Mouse (Mus musculus): Measurements from ENCODE around the gene Fam129b.

Gene Fam129b

GRCm38 (mm10) chr2:32892490-32892889, 16.6 kb downstream of the Fam129b start:
- DNase-seq = no peak

DNA sequence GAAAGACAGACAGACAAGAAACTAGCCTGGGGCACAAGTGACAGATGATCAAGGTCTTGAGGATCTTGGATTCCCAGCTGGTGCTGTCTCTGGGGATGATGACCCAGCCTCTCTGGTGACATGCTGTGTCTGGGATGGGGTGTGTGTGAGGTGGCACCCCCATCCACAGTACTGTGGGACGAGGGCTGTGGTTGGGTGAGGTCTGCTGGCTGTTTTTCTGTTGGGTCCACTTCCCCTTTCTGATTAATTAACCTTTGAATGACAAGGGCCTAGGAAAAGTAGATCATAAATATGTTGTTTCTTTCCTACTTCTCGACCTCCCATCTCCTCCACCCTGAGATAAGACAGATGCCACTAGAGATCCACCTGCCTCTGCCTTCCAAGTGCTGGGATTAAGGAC, 18.2 kb downstream of the Fam129b start:
- no peak for DNase-seq

DNA sequence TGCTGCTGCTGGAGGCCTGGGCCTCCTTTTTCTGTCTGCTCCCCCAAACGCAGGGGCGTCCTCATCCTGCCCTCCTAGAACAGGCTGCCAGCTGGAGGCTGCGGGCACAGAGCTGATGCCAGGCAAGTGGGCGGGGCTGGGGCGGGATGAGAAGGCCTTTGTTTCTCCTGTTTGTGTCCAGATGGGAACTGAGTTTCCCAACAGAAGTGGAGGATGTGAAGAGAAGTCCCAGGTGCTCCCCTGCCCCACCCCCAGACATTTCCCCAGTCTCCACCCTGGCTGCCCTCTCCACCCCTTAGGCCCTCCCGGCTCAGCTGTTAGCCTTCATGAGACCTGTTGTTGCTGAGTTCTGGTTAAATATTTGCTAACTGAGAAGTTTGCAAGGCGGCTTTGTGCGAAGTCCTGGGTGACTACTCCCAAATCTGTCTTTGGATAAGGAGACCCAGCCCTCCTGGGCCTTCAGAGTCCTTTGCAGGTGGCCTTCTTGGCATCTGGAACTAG, 19.7 kb downstream of the Fam129b start:
- peak; percentile 65 to 77 for DNase-seq

- no peak for DNase-seq
Measured at GRCm38 (mm10) chr2:32896507-32897147, 20.7 kb downstream of the Fam129b start.

- peak in 1 of 2 experiments; percentile 64 for DNase-seq
Measured at GRCm38 (mm10) chr2:32898983-32899382, 23.1 kb downstream of the Fam129b start.

- no peak for DNase-seq
Measured at GRCm38 (mm10) chr2:32902126-32902525, 26.2 kb downstream of the Fam129b start.

GRCm38 (mm10) chr2:32903470-32903869, 27.6 kb downstream of the Fam129b start:
- no peak for DNase-seq

- no peak for DNase-seq
Measured at GRCm38 (mm10) chr2:32904637-32905036, 28.7 kb downstream of the Fam129b start.

DNA sequence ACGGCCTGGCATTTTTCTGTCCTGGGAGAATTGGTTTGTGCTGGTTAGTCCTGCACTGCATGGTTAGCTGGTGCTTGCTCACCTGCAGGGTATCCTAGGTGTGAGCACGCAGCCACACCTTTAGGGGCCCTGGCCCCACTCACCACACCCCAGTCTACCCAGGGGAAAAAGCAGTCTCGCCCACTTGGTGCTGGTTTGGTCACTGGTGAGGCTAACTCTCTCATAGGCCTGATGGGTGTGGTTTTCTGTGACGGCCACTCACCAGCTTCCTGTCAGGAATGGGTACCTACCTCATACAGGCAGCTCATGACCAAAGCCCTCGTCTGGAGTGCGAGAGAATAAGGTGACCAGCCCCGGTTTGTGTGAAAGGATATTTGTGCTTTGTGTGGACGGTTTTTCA, 29.4 kb downstream of the Fam129b start:
- DNase-seq = no peak

GRCm38 (mm10) chr2:32907442-32907841, 31.5 kb downstream of the Fam129b start:
- peak; percentile 45 to 61 for DNase-seq

GRCm38 (mm10) chr2:32908272-32908671, 32.4 kb downstream of the Fam129b start:
- DNase-seq = peak; percentile 79 to 86

- DNase-seq = peak; percentile 46 to 66
Measured at GRCm38 (mm10) chr2:32908796-32909195, 32.9 kb downstream of the Fam129b start.

DNA sequence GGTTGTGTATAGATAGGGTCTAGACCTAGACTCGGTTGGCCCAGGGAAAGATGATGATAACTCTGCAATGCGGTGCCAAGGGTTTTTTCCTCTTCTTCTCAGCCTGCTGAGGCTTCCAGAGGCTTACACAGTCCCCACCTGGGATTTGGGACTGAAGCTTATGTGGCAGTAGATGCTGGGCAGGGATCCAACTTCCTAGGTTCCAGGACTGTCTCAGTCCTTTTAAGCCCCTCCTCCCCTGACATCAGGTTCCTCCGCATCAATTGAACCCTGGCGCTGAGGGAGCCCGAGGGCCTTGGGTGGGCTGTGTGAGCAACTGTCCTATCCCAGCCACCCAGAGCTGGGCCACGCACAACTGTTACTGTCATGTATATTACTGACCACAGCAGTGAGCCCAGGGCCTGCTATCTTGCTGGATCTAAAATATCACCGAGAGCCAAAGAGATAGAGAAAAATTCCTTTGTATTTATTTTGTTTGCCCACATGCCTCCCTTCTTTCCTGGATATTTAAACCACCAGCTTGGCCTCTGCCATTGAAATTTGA, 35.8 kb downstream of the Fam129b start:
- DNase-seq = no peak

DNA sequence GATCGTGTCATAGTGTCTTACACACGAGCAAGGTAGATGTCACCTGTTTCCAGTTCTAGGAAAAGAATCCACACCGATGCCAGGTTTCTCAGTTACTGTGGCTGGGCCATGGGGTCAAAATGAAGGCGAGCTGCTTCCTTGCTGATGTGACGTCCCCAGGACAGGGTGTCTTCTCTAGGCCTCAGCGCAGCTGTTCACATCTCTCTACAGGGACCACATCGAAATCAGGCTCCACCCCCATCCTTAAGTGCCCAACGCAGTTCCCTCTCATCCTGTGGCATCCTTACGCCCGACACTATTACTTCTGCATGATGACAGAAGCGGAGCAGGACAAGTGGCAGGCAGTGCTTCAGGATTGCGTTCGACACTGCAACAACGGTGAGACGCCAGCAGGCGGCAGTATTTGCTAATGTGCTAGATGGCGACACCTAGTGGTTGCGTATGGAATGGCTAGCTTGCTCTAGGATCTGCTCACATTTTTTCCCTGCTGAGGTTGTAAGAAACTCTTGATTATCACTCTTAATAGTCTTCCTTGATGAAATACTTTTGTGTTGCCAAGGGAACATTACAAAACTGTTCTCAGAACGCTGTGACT, 36.4 kb downstream of the Fam129b start:
- DNase-seq = peak; percentile 92

DNA sequence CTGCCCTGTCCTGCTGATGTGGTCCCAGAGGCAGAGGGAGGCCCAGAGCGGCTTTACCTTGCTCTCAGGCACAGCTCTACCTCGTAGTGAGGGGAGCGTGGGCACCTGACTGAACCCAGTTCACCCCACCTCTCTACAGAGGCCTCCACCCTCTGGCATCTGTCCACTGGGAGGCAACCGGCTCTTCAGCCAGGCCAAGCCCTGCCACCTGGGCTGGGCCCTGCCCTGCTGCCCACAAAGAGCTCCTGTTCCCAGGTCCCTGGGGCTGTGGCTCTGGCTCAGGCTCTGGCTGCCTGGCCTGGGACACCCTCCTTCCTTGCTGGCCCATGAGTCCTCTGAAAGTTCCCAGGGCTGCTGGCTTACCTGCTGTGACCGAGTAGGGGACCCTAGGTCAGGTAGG, 38.4 kb downstream of the Fam129b start:
- DNase-seq = peak in 1 of 2 experiments; percentile 45

- peak; percentile 75 to 86 for DNase-seq
Measured at GRCm38 (mm10) chr2:32914896-32915295, 39.0 kb downstream of the Fam129b start.

DNA sequence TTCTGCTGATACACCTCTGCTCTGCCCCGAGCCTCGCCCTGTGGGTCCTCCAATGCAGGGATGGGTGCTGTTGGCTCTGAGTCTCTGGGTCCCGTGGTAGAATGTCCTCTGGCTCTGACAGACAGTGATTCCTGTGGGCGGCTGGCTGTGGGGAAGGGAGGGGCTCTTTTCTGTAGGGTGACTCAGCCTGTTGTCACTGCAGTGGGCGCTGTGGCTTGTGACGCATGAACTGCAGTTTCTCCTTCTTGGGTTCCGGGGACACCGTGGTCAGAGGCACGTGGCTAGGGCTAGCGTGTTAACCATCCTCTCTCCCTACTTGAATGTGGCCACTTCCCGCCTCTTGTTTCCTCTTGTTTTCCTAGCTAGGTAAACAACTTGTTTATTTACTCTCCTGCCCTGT, 41.6 kb downstream of the Fam129b start:
- DNase-seq = no peak

- DNase-seq = no peak
Measured at GRCm38 (mm10) chr2:32918391-32918790, 42.5 kb downstream of the Fam129b start.

DNA sequence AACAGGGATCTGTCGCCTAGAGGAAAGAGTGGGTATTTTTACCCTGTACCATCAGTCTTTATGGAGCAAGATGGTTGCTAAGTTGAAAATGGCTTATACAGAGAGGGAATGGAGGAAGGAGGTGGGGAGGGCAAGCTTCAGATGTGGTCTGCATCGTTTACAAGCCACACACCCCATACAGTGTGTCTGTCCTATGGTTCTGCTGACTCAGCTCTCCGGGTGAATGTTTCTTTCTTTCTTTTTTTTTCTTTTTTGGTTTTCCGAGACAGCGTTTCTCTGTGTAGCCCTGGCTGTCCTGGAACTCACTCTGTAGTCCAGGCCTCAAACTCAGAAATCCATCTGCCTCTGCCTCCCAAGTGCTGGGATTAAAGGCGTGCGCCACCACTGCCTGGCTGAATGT, 45.3 kb downstream of the Fam129b start:
- DNase-seq = no peak

GRCm38 (mm10) chr2:32921801-32922380, 46.0 kb downstream of the Fam129b start:
- DNase-seq = no peak

GRCm38 (mm10) chr2:32922564-32922963, 46.6 kb downstream of the Fam129b start:
- no peak for DNase-seq

GRCm38 (mm10) chr2:32923551-32924250, 47.8 kb downstream of the Fam129b start:
- no peak for DNase-seq

- DNase-seq = no peak
Measured at GRCm38 (mm10) chr2:32924306-32924844, 48.5 kb downstream of the Fam129b start.

Data from kidney, postnatal 4 days (tissue).